Mouse (Mus musculus) lung, adult 18-20 months (tissue): ENCODE data around the gene Il13.
A peak's percentile ranks its signal among the peaks of the same experiment; 100 is the strongest.

ENCODE experiments used
- DNase-seq, 2 experiments: peaks; one replicate each; pipeline ENCODE4 v3.0.0; 2022; ENCODE audit warnings: mixed read lengths in 2 of 2

The Il13 gene

DNA sequence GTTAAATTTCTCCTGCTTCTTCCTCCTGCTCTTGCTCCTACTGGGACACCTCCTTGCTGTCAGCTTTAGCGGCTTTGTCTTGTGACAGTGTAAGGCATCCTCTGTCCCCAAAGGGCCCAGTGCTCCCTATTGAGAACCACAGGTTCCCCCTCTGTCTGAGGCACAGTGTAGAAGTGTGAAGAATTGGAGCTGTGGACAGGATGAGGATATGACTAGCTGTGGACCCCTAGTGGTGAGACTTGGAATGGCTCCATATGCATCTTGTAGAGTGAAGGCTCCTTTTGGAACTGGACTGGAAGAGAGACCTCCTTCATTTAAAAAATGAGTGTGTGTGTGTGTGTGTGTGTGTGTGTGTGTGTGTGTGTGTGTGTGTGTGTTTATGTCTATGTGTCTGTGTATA lies 6.6 kb downstream of the Il13 start:
- DNase-seq = peak; percentile 46 to 69

DNA sequence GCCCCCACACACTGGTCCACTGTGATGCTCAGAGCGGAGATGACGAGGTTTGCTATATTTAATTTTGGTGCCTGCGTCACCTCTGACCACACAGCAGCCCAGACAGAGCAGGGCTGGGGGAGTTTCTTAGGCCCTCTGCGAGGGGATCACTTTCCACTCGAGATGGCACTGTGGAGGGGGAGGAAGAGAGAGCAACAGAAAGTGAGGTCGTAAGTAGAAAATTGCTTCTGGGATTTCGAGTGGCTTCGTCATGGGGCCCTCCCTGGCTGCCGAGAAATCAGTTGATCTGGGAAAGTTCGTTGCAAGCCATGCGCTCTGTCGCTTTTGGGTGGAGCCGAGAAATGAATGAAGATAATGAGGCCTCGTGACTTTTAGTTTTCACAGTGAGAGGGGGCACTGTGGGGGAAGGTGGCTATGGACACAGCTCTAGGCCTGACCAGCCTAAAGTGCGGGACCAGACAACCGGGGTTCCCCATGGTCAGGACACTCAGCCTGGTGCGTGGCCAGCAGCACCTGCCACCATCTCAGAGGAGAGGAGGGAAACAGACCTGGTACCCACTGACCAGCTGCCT lies 7.6 kb downstream of the Il13 start:
- no peak for DNase-seq

DNA sequence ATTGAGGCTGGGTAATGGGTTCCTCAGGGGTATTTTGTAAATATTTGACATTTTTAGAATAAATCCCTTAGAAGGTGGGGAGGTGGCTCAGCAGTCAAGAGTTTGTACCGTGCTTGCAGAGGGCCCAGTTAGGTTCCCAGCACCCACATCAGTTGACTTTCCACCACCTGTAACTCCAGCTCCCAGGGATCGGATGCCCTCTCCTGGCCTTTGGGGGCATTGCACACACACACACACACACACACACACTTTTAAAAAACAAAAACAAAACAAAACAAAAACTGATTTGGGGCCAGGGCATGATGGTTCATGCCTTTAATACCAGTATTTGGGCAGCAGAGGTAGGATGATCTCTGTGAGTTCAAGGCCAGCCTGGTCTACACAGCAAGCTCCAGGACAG lies 10.4 kb downstream of the Il13 start:
- DNase-seq = no peak

DNA sequence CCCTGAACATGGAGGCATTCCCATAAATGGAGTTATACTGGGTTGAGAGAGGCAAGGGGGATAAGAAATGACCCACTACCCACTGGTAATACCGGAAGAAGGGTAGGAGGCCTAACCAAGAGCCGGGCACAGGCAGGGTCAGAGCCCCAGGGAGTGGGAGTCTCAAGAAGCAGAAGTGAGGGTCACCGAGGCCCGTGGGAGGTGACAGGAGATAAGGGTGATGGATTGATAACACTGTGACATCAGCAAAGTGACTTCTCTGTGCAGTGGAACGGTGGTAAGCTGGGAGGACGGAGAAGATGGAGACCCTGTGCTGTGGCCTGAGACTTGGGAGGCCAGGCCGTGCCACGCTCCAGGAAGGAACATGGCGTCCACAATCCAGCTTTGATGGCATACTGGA lies 10.9 kb downstream of the Il13 start:
- DNase-seq = no peak

DNA sequence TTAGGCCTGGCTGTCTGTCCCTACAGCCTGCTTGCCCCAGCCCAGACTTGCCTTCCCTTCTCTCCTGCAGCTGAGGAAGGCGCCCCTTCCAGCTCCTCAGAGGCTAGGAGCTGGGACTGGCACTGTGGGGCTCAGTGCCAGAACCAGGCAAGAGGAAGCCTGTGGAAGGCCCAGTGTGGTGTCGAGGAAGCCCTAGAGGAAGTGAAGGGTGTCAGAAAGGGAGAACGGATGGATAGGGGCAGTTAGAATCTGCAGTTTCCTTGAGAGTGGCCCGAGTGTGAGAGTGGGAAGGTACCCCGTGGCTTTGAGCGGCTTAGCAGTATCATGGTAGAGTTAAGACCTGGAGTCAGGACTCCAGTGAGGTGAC lies 12.1 kb downstream of the Il13 start:
- no peak for DNase-seq

DNA sequence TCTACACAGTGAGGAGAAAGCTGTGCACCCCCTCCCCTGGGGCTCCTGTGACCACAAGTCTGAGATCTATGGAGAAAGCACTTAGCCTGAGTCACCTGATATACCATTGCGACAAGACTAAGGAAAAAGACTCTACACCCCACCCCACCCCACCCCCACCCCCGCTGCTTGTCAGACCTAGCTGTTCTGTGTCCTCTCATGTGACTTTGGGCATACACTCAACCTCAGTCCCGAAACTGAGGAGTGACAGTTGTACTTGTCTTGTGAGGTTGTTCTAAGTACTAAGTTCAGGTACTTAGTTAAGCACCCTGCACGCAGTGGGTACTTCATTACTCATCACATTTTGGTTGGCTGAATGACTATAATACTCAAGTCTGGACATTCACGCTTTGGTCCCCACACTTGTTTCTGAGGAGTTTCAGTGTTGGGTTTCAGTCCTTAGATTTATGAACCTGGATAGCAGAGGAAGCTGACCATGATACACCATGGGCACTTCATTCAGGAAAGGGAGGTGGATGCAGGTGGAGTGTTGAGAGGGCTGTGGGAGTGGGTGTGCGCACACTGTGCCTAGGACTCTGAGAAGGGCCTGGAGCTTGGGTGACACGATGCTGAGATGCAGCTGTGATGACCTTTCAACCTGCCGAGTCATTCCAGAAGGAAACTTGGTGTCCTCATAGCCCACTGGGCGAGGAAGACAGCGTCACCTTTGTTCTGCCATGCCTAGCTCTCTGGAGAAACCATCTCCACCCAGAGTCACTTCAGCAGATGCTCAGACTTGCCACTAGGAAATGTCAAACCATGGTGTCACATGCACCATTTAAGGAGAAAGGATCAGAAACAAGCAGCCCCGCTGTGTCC lies 12.7 kb downstream of the Il13 start:
- DNase-seq = no peak

DNA sequence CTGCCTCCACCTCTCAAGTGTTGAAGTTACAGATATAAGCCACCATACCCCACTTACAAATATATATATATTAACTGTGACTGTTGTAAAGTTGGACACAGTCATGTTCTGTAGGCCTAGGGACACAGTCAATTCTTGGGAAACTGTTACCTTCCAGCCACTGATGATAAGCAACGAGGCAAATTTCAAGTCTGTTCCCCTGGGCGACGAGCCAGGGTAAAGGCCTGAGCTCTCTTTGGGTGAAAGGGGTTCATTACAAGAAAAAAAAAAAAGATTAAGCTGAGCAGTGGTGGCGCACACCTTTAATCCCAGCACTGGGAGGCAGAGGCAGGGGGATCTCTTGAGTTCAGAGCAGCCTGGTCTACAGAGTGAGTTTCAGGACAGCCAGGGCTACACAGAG lies 14.4 kb downstream of the Il13 start:
- no peak for DNase-seq

DNA sequence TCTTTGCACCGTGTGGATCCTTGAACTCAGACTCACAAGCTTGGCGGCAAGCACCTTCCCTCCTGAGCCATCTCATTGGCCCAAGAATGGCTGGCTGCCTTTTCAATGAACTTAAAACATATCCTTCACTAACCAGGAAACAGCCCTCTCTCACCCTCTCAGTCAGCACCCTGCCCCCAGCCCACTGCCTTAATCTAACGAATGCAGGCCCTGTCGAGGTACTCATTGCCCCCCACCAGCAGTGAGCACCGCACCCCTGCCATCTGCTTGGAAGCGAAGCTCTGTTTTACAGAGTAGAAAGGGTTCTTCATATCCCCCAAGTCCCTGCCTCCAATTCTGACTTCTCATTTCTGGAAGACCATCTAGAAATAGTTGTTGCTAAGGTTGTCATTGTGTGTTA lies 15.1 kb downstream of the Il13 start:
- no peak for DNase-seq

DNA sequence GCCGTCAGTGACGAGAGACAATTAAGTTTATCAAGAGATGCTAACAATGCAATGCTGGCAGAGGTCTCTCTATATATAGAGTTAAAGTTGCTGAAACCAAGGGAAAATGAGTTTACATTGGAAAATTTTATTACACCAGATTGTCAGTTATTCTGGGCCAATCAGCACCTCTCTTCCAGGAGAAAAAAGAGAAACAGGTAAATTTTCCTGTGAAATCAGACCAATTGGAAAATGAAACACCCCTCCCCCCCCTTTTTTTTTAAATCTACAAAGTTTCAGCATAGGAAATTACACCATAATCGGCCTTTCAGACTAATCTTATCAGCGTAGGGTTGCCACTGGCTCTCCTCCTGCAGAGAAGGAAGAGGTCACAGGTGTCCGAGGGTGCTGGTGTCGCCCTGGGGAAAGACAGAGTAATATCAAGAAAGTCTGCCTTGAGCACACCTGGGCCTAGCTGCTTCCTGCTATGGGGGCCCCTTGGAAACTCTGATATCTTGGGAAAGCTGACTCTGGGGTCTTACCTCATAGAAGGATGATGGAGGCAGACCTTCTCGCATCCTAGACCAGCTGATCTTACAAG lies 15.8 kb downstream of the Il13 start, which contains the start of gene Il4:
TSS of gene Il4 (minus strand) at position 51 of the 580 bp plus-strand sequence.
- DNase-seq = no peak

DNA sequence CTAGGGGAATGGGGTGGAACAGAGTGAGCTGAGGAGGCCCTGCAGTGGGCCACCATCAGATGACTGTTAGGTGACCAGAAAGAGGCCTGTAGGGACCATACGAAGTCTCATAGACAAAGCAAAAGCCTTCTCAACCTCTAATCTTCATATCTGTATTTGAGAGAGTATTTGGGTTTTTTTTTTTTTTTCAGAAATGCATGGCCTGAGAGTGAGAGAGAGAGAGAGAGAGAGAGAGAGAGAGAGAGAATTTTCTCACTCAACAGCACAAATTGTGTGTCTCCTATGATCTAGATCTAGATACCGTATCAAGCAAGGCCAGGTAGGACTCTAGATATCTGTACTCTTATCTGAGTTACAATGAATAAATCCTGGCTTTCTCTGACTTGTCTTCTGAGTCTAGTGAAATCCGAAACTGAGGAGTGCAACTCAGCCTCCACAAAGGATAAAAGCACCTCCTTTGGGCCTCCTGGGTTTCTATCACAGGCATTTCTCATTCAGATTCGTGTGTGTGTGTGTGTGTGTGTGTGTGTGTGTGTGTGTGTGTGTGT lies 16.9 kb downstream of the Il13 start:
- no peak for DNase-seq

DNA sequence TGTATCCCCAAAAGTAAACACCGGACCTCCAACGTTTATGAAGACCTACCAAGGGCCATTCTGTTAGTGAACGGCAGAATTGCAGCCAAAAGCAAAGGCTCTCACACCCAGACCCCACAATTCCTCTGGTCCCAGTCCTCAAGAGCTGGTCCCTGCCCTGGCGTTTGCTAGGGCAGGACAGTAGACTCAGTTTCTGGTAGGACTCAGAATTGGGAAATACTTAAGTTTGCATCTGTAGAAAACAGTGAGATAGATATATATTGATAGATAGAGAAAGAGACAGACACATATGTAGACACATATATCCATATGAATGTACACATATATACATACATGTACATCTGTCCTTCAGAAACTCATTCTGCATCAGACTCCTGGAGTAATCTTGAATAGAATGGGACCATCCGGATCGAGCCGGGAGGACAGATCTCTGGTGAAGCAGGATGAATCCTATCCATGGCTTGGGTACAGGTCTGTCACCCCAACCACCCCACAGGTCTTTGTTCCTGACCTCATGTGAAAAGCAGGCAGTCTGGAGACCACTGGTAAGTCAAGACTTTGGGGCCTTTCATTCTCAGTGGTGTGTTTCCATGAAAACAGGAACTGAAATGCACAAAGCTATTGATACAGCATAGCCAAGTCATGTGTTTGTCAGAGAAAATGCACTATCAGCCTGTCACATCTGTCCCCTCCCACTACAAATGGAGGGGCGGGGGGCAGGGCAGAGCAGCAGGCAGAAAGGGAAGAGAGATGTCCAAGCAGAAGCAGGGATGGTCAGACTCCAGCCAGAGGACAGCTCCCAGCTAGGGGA lies 17.5 kb downstream of the Il13 start:
- peak in 1 of 2 experiments; percentile 37 for DNase-seq

DNA sequence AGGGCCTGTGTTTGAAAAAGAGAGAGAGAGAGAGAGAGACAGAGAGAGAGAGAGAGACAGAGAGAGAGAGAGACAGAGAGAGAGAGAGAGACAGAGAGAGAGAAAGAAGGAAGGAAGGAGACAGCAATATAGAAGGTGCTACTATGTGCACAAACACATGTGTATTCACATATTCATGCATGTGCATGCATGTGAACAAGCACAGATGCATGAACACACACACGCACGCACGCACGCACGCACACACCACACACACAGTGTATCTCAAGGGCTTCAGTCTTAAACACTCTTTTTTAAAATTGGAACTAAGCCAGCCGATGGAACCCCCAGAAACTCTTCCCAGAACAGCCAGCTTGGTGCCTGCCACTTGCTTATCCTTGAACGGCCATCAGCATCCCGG lies 18.9 kb downstream of the Il13 start:
- DNase-seq = no peak

DNA sequence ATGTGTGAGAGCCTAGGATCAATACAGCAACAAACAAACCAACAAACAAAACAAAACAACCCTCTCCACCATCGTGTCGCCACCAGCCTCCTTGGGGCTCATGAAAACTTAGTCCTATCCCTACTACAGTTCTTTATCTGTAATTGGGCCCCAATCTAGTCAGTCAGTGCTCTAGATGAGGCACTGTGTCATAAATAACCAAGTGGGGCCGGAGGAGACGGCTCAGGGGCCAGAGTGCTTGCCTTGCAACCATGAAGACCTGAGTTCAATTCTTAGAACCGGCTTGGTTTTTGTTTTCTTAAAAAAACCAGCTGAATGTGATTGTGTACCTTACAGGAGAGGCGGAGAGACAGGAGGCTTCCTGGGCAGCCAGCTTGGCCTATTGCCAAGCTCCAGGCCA lies 19.3 kb downstream of the Il13 start:
- no peak for DNase-seq

DNA sequence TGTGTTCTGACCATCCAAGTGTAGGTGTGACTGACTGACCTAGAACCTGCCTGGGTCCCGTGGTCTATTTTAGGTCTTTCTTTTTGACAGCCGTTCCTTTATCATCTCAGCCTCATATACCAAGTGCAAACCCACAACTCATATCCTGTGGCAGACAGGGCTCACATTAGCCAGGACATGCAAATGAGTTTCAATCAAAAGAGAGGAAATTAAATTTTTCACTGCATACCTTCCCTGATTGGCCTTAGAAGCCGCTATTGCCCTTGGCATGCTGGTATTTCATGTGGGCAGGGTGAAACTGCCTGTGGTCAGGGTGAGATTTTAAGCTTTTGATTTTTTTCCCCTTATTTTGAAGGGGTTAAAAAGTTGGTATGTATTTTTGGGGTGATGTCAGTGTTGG lies 24.8 kb downstream of the Il13 start:
- no peak for DNase-seq

DNA sequence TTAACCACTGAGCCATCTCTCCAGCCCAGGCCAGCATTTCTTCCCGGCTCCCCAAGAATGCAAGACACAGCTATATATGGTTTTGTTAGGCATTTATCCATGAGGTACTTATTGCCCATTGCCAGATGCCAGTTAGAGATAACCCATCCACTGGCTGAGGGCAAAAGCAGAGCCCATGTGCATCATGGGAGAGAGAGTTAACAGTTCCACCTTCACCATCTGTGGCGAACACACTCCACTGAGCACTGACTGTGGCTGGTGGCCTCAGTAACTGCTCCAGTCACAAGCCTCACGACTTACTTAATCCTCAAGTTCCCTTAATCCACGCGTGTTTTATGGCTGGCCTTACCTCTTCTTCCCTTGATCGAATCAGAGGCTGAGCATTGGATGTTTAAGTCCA lies 25.3 kb downstream of the Il13 start:
- DNase-seq = no peak

DNA sequence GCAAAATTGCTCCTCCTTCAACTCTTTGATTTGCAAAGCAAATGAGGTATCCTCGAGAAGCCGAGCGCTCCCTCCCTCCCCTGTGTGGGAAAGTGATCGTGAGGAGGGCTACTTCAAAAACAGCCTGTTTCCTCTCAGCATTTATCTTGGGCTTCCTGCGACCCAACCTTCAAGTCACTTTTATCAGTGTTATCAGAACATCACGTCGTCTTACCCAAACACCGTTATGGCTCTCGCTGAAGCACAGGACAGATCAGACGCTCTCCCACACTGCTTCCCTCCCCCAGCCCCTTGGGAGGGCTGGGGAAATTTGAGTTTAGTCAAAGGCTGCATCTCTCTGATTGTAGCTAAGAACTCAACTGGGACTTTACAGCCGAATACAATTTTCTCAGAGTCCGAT lies 28.9 kb downstream of the Il13 start:
- DNase-seq = no peak

DNA sequence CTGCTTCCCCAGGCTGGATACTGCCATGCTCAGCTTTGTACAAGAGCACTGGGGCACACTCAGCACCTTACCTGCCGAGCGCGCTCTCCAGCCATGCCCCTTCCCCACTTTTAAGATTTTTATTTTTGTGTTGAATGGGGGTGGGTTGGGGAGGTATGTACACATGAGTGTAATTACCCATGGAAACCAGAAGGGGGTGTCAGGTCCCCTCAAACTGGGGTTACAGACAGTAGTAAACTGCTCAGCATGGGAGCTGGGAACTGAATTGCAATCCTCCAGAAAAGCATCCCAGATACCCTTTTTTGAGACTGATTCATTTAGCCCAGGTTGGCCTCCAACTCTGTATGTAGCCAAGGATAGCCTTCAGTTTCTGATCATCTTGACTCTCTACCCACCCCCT lies 29.5 kb downstream of the Il13 start:
- no peak for DNase-seq

DNA sequence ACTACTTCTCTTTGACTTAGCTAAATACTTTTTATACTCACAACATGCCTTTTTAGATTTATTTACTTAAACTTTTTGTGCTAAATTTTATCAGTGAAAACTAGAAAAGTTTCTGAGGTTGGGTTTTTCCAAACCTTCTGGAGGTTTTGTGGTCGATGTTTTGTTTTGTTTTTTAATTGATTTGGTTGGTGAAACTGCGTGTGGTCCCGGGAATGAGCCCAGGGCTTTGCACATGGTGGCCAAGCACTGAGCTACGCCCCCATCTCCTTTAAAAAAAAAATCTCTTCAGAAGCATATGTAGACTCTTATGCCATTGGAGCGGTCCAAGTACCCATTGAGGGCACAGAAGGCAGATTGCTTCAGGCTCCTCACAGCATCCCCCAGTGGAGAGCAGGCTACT lies 43.4 kb downstream of the Il13 start:
- DNase-seq = no peak

DNA sequence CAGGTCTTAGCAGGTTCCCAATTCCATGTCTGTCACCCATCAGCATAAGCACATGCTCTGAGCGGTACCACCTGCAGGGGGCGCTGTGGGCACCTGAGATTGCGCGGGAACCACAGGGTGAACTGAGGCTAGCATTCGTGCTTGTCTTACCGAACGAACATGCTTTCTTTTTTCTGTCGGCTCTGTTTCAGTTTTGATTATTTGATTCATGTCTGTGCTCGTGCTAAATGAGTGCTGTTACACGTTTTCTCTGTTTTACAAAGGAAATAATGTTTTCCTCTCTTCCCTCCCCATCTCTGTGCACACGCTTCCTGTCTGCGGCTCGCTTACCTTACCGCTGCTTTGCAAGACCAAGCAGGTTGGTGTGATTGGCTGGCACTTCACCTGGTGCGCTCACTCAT lies 44.1 kb downstream of the Il13 start:
- DNase-seq = peak; percentile 24 to 27

DNA sequence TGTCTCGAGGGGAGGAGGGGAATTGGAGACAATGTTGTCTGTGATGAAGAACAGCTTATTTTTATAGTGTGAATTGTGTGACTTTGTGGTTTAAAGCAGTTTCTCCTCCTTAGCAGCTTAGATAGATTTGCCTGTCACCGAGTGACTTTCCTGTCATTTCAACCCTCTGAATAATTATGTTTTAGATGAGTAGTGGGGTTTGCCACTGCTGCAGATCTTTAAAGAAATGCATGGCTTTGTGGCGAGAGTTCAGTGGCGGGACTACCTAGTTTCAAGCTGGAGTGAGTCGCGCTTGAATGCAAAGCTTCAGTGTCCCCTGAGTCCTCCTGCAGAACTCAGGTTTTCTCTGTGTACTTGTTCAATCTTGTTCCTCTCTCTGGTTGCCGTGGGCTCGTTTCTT lies 46.2 kb downstream of the Il13 start:
- DNase-seq = no peak

DNA sequence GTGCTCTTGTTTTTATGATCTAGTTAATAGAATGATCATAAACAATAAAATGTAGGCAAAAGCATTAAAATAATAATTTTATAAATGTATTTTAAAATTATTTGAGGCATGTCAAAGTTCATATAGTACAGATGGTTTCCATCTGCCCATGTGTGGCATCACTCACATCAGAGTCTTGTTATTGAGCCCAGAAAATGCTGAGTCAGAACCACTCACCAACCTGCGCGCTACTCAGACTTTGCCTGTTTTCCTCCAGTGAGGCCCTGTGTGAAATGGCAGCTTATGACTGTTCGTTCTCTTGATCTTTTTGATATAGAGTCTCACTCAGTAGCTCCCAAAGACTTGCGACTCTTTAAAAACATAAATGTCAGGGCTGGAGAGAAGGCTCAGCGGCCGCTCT lies 49.0 kb downstream of the Il13 start:
- DNase-seq = no peak

DNA sequence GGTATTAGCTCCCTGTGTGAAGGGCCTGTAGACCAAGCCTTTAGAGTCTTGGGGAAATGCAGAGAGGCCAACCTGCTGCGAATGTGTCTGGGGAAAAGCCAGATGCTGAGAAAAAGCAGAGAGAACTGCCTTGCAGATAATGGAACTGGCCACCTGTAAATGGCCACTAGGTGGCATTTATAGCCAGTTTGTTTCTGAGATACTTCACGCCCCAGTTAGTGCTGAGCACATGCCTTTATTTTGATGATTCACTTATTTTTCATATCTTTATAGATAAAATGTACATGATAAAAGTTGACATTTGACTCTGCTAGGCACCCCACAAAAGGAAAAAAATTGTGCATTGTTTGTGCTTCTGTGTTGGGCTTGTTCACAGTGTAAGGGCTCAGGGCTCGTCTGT lies 49.7 kb downstream of the Il13 start:
- DNase-seq = no peak

DNA sequence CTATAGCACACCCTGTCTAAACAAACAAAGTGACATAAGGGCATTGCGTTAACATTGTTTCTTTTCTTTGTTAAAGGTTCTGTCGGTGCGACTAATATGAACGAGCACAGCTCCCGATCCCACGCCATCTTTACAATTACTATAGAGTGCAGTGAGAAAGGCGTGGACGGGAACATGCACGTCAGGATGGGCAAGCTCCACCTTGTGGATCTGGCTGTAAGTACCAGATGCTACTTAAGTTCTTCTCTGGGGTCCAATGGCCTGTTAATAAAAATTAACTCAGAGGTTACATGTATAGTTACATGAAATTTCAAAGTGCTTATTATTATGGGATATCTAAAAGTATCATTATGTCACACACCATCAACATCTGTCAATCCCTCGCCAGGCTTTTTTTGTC lies 51.4 kb downstream of the Il13 start:
- DNase-seq = no peak
